Mouse (Mus musculus) kidney, postnatal 36 days (tissue): Measurements from ENCODE around the gene Ms4a10.

Experiments used
- DNase-seq, 2 experiments: peaks; one replicate each; pipeline ENCODE4 v3.0.0; 2021 to 2022; ENCODE audit warnings: mixed read lengths in 2 of 2

Gene Ms4a10

DNA sequence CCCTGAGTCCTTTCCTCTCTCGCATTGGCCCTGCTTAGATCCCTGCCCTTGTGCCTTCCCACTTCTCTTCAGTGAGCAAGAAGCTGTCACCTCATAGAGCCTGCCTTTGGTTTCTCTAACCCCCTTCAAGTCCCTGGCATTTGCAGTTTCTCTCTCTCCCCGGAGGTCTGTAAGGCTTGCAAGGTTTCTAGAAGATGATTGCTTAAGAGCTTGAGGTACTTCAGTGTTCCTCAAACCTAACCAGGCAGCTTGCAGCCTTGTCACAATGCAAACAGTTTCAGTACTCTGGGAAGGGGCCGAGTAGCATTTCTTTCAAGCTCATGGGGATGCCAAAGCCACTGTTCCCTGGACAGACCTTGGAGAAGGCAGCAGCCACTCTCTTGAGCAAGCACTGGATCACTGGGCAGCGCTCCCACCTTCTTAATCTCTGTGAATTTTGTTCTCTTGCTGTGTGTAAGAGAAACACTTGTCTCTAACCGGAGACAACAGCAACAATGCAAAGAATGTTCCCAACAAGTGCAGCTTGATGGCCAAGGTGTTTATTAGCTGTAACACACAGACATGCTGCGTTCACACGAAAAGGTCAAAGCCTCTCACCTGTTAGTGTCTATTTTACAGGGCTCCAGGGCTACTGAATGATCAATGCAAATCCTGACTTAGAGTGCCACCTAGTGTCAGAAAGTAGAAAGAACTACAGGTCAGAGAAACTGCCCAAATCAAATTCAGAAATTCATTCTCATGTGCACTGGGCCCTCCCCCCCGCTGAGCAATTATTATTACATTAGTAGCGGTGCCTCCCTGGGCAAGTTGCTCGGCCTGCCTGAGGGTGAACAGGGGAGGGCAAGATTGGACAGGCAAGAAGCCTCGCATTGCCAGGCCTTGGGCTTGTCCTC, 15.1 kb downstream of the Ms4a10 start:
- DNase-seq: peak; percentile 55 to 73

DNA sequence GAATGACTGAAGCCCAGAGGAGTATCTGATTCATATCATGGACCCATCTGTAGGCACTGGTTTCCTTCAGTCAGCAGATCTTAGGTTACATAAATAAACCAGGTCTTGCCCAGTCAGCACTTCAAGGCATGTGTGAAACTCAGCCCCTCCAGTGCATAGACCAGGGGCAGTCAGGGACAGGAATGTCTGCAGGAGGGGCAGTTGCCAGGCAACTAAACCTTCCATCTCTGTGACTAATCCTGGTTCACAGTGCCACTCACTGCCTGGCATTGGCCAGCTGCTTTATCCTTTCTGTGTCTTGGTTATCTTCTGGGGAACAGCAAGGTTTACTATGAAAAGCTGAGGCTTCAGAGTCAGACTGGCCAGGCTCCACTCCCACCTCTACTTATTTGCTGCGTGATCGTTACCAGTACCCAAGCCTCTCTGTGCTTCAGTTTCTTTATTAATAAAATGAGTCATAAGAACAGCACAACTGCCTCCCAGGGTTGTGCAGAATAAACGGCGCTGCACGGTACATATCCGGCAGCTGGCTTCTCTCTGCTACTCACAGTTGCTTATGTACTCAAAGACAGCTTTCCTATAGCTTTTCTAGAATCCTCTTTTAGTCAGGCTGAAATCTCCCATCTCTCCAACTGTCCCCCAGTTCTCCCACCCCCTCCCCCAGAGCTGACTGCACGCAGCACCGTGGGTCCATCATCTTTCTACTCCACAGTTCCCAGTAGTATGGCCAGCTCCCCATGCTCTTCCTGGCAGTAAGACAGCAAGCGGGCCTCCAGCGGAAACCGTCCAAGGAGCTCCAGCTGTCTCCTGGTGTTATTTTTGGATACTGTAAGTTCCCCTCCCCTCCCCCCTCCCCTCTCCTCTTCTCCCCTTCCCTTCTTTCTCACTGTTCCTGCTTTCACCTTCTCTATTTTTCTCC, 22.2 kb downstream of the Ms4a10 start:
- DNase-seq: peak; percentile 22 to 43

DNA sequence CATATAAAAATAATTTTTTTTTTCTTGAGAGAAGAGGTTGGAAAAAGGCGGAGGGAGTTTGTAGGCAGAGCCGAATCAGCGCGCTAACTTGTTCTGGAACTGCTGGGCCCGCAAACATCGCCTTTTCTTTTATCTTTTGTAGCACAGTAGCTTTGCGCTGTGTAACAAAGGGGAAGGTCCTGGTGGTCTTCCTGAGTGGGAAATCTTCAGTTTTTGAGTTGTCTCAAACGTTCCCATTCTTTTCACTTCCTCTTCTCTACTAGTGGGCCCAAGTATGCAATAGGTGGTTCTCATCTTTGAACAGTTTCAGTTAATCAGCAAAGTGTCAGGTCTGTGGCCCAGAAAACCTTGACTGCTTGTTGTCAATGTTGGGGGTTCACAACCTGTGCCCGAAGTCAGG, 24.9 kb downstream of the Ms4a10 start:
- no peak for DNase-seq

DNA sequence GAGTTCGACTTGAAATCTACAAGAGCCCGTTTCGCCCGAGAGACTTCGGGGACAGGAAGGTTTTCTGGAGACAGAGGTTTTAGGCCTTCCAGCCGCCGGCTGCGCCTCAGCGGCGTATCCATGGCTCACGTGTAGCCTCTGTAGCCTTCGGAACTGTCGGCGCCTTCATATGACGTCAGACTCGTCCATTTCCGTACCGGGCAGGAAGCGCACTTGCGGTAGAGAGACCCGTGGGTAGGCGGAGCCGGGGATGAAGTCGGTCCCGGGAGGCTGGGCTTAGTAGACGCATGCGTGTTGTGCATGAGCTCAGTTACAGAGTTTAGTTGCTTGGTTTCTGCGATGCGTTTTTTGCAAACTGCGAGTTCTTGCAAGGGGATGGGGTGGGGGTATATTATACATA, 25.4 kb downstream of the Ms4a10 start, which contains the start of gene Ccdc86:
Gene Ccdc86, minus strand, starts transcription at position 155 of the 400 bp plus-strand sequence.
- peak; percentile 98 to 99 for DNase-seq

DNA sequence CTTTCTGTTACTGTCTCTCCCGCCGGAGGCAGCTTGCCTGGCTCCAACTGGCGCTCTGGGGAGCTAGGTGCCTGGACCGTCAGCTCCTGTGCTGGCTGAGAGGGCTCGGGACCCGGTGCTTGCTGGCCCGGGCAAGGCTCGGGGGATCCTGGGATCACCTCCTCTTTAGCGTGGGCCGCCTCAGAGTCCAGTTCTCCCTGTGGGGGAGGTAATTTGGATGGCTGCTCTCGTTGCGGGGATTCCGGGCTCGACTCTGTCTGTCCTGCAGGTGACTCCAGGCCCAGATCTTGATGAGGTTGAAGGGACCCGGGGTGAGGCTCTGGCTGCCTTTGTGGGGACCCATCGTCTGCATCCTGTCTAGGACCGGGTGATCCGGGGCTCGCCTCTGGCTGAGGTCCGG, 26.1 kb downstream of the Ms4a10 start:
- DNase-seq: peak in 1 of 2 experiments; percentile 14

DNA sequence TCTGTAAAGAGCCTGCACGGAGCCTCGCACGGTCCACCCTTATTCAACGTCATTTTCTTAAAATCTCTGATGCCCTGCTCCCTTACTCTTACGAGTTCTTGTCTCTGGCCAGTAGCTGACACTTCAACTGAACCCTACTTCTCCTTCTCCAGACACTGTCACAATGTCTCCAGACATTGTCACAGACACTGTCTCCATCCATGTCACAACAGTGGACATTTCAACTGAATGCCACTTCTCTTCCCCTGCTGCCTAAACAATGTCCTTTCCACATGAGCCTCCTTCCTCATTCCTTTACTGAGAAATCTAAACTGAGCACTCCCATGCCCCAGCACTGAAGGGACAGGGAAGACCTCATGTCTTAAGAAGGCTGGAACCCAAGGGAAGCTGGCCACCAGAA, 27.3 kb downstream of the Ms4a10 start:
- no peak for DNase-seq

DNA sequence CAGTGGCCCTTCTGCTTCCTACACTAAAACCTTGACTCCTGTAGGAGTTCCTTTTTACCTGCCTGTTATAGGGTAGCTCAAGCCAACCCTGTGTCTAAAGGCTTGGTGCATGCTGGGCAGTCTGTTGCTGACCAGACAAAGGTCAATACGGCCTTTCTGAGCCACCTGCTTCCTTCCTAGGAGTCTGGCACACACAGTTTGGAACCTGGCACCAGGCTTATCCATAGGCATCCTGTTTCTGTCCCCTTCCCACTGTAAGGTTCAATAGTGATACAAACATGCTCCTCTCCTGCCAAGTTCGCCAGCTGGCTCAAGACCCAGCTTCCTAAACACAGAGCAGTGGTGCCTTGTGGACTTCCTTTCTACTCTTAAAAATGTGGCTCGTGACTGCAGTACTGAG, 28.0 kb downstream of the Ms4a10 start:
- DNase-seq: no peak

DNA sequence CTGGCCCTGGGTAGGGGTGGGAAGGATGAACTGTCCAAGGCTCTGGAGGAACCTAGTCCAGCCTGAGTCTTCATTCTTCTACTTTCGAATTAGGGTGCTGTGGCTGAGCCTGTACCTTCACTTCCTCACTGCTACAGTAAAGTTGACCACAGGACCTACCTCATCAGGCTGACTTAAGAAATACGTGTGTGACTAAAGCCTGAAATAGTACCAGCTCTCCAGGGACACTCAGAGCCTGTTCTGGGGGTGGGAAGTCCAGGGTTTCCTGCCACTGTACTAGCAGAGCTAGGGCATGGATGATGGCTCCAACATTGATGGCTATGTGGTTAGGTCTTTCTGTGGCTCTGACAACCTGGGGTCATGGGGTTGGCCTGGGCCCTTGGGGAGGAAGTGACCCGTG, 30.5 kb downstream of the Ms4a10 start:
- DNase-seq: no peak

DNA sequence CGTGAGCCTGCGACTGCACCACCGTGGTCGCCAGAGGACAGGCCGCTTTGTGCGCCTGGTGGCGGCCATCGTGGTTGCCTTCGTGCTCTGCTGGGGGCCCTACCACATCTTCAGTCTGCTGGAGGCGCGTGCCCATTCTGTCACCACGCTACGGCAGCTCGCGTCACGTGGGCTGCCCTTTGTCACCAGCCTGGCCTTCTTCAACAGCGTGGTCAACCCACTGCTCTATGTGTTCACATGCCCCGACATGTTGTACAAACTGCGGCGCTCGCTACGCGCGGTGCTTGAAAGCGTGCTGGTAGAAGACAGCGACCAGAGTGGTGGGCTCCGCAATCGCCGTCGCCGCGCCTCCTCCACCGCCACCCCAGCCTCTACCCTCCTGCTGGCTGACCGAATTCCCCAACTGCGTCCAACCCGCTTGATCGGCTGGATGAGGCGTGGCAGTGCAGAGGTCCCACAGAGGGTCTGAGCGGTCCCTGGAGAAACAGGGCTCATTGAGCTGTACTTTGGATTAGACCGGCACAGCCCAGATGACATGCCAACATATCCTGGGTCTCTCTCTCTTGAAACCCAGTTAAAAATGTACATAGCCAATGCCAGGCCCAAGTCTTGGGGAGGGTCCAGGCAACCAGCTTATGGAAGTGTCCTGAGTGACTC, 33.5 kb downstream of the Ms4a10 start:
- DNase-seq: peak in 1 of 2 experiments; percentile 19

DNA sequence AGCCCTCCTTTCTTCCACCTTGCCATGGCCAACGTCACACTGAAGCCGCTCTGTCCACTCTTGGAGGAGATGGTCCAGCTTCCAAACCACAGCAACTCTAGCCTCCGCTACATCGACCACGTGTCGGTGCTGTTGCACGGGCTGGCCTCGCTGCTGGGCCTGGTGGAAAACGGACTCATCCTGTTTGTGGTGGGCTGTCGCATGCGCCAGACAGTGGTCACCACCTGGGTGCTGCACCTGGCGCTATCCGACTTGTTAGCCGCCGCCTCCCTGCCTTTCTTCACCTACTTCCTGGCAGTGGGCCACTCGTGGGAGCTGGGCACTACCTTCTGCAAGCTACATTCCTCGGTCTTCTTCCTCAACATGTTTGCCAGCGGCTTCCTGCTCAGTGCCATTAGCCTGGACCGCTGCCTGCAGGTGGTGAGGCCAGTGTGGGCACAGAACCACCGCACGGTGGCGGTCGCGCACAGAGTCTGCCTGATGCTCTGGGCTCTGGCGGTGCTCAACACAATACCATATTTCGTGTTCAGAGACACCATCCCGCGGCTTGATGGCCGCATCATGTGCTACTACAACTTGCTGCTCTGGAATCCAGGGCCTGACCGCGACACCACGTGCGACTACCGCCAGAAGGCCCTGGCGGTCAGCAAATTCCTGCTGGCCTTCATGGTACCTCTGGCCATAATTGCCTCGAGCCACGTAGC, 34.2 kb downstream of the Ms4a10 start:
- peak; percentile 69 to 90 for DNase-seq

DNA sequence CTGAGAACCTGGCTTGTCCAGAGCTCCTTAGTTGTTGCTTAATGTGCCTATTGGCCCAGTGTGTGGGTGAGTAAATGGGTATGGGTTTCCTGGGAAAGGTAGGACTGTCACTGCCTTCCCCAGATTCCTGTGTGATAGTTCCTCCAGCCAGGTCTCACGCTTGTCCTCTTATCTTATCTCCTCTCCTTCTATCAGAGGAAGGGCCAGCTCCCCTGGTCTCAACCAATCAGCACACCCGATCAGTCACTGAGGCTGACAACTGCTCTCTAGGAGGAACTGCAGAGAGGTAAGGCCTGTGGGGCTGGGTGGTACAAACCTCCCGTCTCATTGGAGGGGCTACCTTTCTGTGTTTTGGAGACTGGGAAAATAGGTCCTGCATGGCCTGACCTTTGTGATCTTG, 35.7 kb downstream of the Ms4a10 start:
- no peak for DNase-seq

DNA sequence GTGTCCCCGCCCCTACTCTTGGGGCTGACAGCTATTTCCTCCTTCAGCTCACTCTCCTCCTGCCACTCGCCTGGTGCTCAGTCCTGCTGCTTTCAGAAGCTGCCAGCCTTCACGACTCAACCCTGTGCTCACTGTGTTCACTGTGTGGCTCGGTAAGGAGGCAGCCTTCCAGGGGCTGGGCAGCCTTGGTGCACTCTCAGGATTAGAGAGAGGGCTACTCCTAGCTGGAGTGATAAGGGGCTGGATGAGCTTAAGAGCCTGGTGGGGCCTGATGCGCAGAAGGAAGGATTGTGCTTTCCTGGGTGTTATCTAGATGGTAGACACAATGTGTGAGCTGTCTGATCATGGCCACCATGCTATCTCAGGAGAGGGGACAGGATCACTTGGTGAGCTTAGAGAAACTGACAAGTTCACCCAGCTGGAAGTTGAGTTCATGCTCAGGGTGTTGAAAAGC, 37.3 kb downstream of the Ms4a10 start, which contains the start of gene Ptgdr2:
Gene Ptgdr2, plus strand, starts transcription at position 51 of the 454 bp plus-strand sequence.
- no peak for DNase-seq

DNA sequence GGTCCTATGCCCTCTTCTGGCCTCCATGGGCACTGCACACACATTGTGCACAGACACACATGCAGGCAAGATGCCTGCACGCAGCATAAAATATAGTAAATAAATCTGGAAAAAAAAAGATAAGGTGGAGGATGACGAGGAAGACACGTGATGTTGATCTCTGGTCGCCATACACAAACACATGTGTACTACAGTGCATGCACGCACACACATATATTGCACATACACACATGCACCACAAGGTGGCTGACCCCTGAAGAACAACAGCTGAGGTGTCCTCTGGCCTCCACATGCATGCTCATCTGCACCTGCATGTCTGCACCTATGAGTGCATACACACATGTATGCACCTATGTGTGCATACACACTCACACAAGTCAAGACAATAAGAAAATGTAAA, 38.4 kb downstream of the Ms4a10 start:
- DNase-seq: no peak

DNA sequence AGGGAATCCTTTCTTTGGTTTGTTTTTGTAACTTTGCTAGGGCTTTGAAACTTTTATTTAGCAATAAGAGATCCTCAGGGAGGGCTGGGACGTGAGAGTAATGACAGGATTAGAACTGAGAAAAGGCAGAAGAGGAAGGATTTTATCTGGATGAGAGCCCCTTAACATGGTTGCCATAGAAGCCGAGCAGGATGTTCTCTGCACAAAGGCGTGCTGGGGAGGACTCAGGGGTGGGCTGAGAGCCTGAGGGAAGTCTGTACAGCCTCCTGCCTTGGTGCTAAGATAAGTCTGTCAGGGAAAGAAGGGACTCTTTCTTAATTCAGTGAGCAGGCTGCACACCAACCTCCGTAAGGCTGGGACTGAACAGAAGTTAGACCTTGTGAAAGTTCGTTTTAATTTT, 39.4 kb downstream of the Ms4a10 start:
- no peak for DNase-seq

DNA sequence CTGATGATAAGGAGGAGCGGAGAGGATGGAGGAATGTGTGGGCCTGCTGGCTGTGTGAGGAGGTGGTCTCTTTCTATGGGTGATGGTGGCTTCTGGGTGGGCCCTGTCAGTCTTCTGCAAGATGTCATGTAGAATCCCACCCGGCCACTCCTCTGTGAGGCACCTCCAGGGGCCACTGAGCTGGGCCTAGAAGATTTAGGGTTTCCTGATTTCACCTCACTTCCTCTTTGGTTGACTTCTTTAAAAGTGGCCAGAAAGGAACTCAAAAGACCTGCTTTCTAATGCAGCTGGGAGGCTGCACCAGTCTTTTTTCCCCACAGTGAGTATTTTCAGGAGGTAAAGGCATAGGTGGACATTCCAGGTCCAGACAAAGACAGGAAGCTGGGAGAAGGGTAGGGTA, 43.8 kb downstream of the Ms4a10 start:
- no peak for DNase-seq

DNA sequence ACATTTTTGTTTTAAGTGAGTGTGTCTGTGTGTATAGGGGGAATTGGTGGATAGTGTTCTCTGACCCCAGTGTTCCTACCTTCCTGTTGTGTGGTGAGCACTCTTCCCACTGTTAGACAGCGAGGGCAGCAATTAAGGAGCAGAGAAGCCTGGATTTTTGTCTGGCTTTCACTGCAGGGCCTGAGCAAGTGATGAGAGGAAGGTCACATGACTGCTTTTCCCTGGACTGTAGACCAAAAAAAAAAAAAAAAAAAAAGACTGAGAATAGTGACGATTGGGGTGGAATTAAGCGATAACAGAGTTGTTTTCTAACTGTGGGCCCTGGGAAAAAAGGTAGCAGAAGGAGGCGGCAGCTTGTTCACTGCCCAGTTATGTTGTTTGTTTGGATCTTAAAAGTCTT, 47.8 kb downstream of the Ms4a10 start:
- DNase-seq: no peak

DNA sequence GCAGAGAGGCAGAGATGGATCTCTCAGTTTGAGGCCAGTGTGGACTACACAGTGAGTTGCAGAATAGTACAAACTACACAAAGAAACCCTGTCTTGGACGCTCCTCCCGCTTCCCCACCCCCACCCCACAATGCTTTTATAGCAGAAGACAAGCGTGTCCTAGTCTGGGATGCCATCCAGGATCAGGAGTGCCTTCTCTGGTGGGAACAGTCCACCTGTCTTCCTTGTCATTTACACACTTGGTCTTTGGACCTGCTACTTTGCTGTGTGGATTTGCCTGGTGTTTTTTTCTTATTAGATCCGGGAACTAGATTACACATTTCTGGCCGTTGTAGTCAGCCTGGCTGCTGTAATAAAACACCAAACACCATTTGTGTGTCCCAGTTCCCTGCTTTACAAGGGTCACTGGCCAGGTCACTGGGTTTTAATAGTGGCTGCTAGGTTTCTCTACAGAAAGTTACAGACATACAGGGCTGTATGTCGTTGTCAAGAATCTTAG, 48.3 kb downstream of the Ms4a10 start:
- peak; percentile 48 to 54 for DNase-seq

DNA sequence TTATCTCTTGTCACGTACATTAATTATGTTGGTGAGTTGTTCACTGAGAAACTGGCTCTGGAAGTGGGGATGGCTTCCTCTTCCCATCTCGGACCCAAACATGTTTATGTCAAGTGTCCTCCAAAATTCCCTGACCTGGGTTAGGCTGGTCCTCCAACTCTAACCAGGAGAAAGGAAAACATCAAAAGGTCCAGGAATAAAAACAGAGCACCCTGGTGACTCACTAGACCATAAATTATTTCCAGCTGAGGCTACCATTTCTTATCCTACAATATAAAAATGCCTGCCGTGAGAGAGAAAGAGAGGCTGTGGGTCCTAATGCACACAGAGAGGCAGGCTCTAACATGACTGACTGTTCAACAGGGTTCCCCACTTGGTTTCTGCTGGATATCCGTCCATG, 50.2 kb downstream of the Ms4a10 start:
- no peak for DNase-seq

DNA sequence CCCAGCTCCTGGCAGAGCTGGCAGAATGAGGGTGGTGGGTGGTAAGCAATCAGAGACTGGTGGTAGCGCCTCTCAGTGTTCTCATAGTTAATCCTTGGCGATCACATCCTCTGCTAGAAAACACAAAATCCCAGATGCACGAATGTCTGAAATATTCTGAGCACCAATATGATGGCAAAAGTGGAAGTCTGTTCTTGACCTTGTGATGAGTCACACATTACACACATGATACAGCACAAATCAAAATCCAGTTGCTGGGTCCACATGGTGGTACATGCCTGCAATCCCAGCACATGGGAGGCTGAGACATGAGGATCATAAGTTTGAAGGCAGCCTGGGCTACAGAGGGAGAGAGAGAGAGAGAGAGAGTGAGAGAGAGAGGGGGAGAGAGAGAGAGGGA, 53.4 kb downstream of the Ms4a10 start:
- no peak for DNase-seq

DNA sequence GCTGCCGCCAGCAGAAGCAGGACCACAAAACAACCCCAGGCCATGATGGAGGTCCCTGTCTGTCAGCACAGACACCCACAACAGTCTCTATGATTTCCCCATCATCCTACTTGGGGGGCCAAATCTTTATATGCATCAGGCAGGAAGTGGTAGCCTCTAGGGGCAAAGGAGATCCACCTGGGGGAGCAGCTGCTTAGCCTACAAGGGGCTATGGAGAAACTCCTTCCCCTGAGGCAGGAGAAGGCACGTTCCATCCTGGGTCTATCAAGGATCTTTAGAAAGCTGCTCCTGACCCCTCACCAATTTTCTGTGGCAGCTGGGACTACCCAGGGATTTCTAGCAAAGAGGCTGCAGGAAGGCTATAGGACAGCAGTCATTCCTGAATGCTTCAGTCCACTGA, 53.9 kb downstream of the Ms4a10 start, which contains the start of gene Zp1:
Gene Zp1, minus strand, starts transcription at position 101 of the 400 bp plus-strand sequence.
- DNase-seq: no peak

DNA sequence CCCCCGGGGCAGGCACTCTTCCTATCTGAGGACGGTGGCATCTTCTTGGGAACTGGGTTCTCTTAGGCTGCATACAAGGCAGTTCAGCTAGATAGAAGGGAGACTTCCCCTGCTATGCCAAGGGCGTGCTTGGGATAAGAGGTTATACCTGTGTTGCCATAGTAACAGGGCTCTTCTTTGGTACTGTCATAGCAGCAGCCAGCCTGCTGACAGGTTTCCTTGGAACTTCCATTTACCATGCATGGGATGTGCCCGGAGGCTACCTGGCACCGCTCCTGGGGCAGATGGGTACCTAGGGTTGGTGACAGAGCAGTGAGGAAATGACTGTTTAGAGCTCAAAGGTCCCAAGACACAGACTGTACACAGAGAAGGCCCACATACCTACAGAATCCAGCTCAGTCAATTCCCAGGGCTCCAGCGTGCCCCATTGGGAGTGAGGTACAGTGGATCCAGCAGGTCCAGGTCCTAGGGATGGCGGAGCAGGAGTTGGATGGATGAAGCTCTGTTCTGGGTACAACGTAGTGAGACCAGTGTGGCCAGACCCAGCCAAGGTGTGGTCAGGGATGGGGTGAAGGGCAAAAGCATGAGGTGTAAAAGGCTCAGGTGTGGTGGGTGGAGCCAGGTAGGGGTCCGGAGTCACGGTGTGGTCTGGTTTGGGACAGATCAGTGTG, 56.0 kb downstream of the Ms4a10 start:
- no peak for DNase-seq
